Mouse (Mus musculus) ovary, postnatal 36 days (tissue): ENCODE data around the gene Pah.

Experiments
- DNase-seq: peaks from one replicate; pipeline ENCODE4 v3.0.0; 2022; ENCODE audit warnings: low spot score, mixed read lengths

Pah gene

DNA sequence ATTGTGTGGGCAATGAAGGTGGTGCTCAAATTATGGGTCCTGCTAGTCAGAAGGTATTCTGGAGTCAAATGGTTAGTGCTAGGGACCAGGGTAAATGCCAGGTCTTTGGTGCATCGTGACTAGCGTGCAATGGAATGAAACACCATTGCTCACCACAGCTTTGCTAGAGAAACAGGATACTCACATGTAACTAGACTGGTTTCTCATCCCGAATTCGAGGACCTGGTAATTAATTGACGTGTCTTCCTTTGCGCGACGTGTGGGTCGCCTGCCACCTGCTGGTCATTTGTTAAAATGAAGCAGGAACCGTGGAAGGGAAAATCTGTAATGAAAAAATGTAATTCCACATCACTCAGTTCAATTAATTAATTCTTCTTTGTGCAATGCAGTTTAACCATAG lies 17.6 kb upstream of the Pah start:
- peak; percentile 33 for DNase-seq

DNA sequence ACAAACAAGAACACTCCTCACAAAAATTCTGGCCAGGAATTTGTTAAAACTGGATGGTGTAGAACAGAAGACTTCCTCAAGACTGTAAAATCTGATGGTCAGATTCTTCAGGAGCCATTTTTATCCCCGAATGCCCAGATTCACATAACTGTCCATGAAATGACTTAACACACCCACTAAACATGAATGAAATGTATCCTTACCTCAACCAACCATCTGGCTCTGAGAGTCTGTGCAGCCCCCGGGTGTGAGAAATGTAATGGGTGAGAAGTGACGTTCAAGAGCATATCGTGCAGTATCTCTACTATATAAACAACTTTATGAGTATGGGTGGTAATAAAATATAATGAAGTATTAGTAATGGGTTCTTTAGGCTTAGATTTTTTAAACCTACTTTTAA lies 13.0 kb upstream of the Pah start:
- no peak for DNase-seq

DNA sequence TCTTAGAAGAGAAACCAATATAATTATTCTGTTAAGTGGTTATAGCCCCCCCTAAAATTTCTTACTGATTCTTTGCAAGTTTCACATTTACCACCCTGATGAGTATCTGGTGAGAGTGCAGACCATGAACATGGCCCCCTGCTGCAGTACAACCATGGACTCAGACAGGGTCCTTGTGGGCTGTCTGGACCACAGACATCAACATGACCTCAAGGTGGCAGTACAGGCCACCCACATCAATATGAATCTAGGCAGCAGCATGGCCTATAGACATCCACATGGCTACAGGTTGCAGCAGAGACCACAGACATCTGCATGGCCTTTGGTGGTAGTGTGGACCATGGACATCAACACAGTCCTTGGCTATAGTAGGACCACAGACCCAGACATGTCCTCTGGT lies 8.5 kb upstream of the Pah start:
- DNase-seq = no peak

DNA sequence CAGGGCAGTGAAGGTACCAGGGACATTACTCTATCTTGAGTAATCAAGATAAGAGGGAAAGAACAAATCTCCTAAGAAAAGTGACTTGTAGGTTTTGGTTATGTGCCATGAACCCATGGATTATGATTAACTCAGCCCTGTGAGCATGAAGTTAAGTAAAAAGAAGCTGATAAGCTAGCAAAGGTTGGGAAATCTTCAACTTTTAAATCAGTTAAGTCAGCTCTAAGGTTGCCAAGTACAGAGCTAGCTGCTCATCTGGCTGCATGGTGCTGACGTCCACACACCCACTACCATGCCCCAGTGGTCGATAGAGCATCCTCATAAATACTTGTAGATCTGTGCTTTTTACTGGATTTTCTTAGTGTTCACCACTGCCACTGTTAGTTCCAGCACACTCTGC lies 3.0 kb upstream of the Pah start:
- no peak for DNase-seq

DNA sequence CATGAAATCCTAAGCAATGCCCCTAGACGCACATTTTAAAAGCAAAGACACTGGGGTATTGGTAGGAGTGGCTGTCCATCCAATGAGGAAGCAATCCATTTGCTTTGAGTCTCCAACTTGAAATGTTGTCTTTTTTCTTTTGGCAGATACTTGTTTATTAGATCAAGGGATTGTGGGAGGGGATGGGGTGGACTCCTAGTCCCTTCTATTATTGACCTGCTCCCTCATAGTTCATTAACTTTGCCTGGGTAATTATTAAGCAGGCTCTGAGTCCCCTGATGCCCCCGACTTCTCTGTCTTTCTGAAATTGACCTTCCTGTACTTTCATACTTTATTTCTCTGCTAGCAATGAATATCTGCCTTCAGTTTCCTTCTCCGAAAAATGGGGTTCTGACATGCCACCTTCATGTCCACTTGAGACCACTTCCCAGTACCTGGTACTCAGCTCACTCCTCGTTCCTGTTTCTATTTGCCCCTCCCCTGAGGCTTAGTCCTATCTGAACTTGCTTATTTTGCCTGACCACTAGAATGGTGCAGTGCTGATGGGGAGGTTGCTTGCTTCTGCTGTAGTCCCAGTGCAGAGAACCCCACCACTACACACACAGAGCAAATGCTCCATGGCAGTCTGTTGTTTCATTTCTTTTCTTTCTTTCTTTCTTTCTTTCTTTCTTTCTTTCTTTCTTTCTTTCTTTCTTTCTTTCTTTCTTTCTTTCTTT lies 1.0 kb upstream of the Pah start:
- no peak for DNase-seq

DNA sequence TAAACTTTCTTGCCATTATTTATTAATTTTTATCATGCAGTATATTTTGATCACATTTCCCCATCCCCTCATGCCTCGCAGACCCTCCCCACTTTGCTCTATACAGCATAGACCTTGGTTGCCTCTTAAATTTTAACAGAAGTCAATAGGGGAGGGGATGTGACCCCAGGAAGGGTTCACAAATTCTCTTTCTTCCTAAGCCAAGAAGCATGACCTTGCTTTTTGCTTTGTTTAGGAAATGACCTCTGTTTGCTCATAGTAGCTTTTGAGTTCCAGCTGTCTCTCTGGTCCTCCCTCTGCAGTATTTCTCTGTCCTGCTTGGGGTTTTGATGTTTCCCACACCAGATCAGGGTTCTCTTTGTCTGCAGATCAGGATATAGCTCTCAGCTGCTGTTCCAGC lies 12.6 kb downstream of the Pah start:
- DNase-seq = no peak

DNA sequence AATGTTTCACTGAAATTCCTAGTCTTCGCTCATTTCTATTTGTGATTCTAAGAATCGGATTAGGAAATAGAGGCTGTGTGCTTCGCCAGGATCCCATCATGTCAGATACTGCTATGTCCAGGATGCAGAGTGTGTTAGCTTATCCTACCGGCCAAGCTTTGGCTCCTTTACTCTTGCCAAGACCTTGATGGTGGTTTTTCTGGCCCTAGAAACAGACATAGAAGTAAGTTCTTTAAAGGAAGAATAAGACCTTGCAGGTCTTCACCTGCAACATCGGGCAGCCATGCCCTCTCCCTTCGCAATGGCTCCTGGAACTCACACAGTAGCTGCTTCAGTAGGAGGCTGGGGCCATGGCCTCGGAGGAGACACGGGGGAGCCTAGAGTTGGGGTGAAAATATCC lies 24.2 kb downstream of the Pah start:
- DNase-seq = no peak

DNA sequence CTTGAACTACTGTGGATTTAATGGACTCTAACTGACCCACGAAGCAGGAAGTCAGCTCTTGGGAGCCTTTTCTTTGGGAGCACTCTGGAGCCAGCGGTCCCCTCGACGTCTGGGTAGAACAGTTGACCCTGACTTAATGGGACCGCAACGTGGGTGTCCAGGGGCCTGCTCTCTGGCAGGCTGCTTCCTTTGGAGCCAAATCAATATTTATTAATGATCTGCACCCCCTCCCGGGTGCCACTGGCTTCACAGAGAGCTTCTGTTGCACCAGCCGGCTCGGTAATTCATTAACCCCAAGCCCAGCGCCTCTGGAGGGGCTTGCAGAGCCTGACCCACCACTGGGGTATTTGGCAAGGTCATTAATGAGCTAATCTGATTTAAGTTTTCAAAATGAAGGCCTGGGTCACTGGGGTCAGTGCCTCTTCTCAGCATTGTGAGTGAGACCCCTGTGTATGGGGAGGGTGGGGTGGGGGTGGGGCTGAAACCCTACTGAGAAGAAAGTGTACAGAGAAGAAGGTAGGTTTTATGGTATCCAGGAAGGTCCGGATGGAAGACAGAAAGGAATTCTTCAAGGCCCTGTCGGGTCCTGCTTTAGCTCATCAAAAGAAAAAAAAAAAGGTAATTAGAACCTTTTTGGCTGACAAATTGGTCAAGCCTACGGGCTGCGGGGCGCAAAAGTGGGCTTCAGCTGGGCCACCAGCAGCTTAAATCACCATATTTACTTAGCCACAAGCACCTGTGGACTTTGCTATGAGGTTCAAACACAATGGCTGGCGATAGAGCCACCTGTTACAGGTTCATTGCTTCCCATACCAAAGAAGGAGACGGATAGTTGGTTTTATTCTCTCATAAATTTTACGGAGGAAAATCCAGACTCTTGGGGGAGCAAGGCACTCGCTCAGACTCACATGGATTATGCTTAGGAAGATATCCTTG lies 25.0 kb downstream of the Pah start:
- no peak for DNase-seq

DNA sequence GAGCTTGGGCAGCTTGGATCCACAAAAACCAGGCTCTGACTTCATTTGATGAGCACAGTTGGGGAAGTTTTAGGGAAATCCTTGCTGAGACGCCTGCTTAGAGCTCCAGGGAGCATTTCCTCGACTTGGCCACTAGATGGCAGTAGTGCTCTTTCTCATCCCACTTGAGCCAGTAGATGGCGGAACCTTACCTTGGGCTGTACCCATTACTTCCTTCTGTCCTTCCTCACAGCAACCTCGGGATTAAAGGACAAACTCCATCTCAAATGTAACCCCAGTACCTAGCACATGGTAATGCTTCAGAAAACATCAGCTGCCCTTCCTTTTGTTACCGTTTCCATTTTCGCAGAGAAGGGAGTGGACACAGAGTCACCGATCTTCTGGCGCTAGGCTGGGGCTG lies 31.1 kb downstream of the Pah start:
- no peak for DNase-seq

DNA sequence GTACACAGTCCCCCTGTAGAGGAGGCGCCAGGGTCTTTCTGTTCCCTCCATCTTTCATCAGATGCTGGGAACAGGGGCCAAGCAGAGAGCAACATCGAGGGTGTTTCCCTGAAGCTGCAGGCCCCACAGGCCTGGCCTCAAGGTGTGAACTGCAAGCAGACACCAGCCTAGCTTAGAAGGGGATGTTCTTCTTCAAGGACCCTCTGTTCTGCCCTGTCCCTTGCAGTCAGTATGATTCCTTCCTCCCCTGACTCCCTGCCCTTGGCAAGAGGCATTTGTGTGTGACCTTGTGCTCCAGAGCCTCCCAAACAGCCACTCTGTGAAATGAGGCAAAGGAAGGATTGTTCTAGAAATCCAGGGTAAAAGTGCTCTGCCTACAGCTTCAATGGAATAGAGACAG lies 34.8 kb downstream of the Pah start:
- DNase-seq = peak; percentile 27

DNA sequence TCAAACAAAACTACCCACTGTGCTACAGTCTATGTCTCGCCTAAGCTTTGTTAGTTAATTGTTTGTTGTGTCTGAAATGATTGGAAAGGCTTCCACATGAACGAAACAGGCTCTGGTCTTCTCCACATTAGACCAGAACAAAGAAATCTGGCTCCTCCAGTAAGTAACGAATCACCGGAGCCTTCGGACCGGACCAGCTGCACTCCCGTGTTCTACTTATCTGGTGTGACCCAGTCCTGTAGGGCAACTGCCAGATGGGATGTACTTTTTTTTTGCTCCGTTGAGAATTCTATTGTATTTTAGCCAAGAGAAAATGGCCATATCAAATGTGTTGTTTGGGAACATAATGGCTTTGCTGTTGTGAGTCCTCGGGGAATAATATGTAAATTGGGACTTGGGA lies 42.2 kb downstream of the Pah start:
- DNase-seq = no peak

DNA sequence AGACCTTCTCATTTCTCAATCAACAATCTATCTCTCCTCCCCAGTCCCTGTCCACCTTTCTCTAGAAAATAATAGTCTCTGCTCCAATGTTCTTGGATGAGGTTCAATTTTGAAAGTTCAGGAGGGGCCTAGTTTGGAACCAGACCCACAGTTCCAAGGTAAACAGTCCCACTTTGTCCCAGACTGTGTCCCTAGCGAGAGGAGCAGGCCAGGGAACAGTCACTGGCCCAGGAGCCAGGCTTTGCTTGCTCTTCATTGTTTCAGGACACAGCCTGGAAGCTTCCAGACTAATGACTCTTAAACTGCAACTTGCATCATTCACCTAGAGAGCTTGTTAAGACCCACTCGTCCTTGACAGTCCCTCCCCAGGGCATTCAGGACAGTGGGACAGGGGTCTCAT lies 44.1 kb downstream of the Pah start:
- no peak for DNase-seq

DNA sequence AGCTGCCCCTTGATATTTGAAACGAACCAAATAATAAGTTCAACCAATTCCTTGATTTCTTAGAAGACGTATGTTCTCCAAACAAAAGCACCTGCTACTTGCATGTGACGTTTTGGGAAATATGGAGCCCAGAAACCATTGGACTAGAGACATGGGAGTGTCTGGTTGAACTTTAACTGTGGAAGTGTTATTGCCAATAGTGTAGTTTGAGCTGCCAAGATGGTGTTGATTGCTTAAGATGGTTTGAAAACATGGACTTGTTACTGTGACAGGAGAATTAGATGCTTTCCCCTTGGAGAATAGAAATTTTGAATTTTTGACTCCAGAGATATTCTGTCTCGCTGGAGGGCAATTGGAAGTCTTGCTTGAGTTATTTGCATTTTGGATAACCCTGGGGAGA lies 50.9 kb downstream of the Pah start:
- DNase-seq = no peak

DNA sequence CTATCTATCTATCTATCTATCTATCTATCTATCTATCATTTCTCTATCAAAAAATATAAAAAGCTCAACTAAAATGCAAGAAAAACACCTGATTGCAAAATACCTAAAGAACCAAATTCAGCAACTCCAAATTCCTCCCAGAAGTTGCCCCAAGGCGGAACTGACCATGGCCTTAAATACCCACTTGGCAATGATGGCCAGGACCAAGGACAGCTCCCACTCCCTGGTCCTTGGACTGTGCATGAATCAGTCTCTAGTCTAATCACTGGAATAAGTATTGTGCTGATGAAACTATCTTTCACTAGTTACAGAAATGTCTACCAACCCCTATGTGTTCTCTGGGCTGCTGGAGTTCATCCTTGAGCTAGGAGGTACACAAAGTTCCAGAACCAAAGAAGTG lies 65.1 kb downstream of the Pah start:
- peak; percentile 47 for DNase-seq

DNA sequence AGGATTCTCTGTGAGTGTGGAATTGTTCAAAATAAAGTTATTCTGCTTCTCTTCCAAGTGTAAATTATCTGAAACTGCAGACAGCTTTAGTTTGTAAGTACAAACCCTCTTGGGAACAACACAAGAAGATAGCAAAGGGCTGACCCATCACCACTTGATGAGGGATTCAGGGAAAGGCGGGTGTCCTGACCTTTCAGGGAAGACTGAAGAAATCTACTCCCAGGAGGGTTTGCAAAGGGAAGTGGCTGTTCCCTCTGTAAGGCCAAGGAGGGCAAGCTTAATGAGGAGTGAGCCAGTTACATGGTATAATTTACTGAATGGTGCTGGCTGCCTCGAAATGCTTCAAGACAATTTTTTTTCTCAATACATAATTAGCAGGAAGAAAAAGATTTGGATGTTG lies 72.3 kb downstream of the Pah start:
- no peak for DNase-seq

DNA sequence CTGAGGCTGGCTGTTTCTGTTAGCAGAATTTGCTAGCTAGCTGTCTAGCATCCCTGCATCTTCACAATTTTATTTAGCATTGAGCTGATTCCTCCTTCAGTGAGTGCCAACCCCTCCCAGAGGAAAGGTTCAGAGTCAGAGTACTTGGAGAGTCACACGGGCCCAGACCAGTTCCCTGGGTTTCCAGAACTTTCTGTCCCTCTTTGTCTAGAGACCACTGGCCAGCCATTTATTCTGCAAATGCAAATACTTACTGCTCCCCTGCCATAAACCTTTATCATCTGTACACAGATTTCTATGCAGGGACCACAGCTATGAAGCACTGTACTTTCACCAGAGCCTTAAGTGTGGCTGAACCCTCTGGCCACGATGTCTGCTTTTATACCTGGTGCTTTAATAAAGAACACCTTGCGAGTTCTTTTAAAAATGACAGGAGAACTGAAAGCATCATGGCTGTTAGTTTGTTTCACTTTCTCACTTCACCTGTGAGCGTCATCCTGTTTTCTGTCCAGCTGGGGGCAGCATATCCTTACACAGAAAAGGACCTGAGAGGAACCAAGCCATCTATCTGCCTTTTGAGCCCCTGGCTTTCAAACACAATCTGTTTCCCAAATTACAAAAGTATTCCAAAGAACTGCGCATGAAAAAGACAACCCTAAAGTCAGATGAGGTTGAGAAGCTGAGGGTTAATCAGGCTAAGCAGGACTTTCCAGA lies 74.9 kb downstream of the Pah start:
- DNase-seq = peak; percentile 17

DNA sequence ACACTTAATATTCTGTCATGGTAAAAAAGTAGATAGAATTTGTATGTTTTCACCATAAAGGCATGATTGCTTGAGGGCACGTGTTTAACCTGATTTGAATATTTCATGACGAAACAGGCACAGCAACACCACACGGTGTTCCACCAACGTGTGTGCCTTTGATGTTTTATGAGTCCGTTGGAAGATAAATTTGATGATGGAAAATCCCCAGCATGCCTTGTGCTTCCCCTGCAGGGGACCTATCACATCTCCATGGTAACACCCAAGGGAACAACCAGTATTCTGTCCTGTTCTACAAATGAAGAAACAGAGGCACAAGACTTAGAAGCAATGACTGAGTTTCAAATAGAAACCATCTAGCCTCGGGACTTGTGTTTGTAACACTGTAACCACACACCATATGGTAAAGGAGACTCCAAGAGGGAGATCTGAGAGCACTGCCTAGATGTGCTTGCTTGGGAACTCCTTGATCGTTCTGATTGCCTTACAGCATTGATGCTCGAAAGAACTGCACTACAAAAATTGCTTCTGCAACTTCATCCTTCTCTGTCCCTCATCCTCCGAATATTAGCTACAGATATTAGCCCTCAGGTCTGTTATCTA lies 75.6 kb downstream of the Pah start:
- DNase-seq = no peak

DNA sequence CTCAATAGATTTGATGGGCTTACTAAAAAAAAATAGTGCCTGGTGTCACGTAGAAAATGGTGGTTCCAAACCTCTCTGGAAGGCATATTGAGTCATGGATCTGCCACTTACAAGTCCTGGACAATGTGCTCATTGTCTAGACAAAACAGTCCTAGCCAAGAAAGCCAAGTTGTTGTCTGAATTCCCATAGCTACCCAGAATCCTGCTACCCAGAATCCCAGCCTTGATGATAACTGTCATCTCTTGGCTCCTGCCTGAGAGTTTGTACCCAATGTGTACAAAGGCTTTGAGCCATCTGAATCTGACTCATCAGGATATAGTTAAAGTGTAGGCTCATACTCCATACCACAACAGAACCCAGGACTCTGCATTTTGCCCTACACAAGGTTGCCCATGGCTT lies 80.6 kb downstream of the Pah start:
- no peak for DNase-seq

DNA sequence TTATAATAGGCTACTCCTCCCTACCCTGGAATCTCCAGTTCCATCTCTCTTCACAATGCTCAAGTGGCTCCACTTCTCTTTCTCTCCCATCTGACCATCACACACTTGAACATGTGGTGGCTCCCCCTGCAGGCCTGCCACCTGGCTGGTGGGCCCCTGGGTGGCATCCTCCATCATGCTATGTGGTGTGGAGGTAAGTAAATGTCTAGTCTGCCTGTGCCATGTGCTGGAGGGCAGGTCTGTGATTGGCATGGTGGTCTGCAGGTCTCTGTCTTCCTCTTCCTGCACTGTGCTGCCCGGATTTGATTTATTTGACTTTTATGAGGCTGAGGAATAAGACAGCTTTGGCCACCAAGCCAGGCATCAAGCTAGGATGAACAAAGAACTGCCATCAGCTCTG lies 103.6 kb downstream of the Pah start:
- no peak for DNase-seq
